Mouse (Mus musculus) monocyte, adult 5-6 weeks (primary cell): ENCODE measurements around the gene Spata33. TPM values are rescaled to one million over a fixed set of nuclear protein-coding genes. Genes with fewer than 3 reads are reported as not detected.
"Not testable (repeated sequence)": the region's sequence is repeated elsewhere in the genome, so short reads cannot be mapped to it uniquely, and the experiment has no call there.

Source experiments
- ATAC-seq: fragments of 153-309, 156-312 bp; replicated peaks from 2 replicates; pipeline ENCODE4 v1.8.0; 2017; ENCODE audit warnings: mild to moderate bottlenecking; ENCODE audit not compliant: low TSS enrichment, insufficient number of reproducible peaks, severe bottlenecking, poor library complexity, low FRiP score
- total RNA-seq: library from RNA; stranded (forward); fragments of 200-1000, 200-491, 200-594 nt; gene quantifications from 3 replicates; pipeline ENCODE4 v1.2.3, GENCODE M21; 2017

Gene Spata33
- total RNA-seq = not detected in 3 replicates

- ATAC-seq = peak; percentile 55
Observed at GRCm38 (mm10) chr8:123212321-123213117, at the start of gene Spata33, which contains the start of gene Chmp1a. Gene Spata33, plus strand, starts transcription at chr8:123212832. Gene Chmp1a, minus strand, starts transcription at chr8:123212763.

GRCm38 (mm10) chr8:123181391-123181790, 31.2 kb upstream of the Spata33 start:
- no peak for ATAC-seq

GRCm38 (mm10) chr8:123185566-123186409, 26.8 kb upstream of the Spata33 start, which contains the start of gene Dpep1:
Gene Dpep1, plus strand, starts transcription at chr8:123186242.
- ATAC-seq = no peak

- ATAC-seq = no peak
Observed at GRCm38 (mm10) chr8:123188006-123188405, 24.6 kb upstream of the Spata33 start.

GRCm38 (mm10) chr8:123188841-123189240, 23.8 kb upstream of the Spata33 start:
- ATAC-seq = no peak

- no peak for ATAC-seq
Observed at GRCm38 (mm10) chr8:123190678-123191077, 22.0 kb upstream of the Spata33 start.

GRCm38 (mm10) chr8:123191908-123192307, 20.7 kb upstream of the Spata33 start:
- no peak for ATAC-seq

GRCm38 (mm10) chr8:123193771-123194170, 18.9 kb upstream of the Spata33 start:
- no peak for ATAC-seq

- ATAC-seq = not testable (repeated sequence)
Observed at GRCm38 (mm10) chr8:123197016-123197415, 15.6 kb upstream of the Spata33 start.

GRCm38 (mm10) chr8:123199864-123200263, 12.8 kb upstream of the Spata33 start:
- no peak for ATAC-seq

GRCm38 (mm10) chr8:123202288-123202687, 10.3 kb upstream of the Spata33 start:
- ATAC-seq = peak; percentile 44; the same call in 1 of the 2 replicates

GRCm38 (mm10) chr8:123203571-123203970, 9.1 kb upstream of the Spata33 start:
- no peak for ATAC-seq

GRCm38 (mm10) chr8:123211876-123212275, 756 bp upstream of the Spata33 start:
- ATAC-seq = no peak

GRCm38 (mm10) chr8:123213118-123213772, 613 bp downstream of the Spata33 start:
- no peak for ATAC-seq

- no peak for ATAC-seq
Observed at GRCm38 (mm10) chr8:123215430-123215829, 2.8 kb downstream of the Spata33 start.

GRCm38 (mm10) chr8:123220917-123221316, 8.3 kb downstream of the Spata33 start:
- ATAC-seq = no peak

GRCm38 (mm10) chr8:123224278-123225266, 11.9 kb downstream of the Spata33 start, which contains the start of gene Cdk10:
Gene Cdk10, plus strand, starts transcription at chr8:123224842.
- ATAC-seq = peak; percentile 91

- no peak for ATAC-seq
Observed at GRCm38 (mm10) chr8:123228416-123228815, 15.8 kb downstream of the Spata33 start.
